Mouse (Mus musculus) fat pad, adult 2 months (tissue): ENCODE results near the gene Morc2a.

Source experiments
- DNase-seq: peaks from one replicate; pipeline ENCODE4 v3.0.0-alpha.2; 2011; ENCODE audit warnings: low read depth, low spot score; ENCODE audit errors: extremely low read depth

Morc2a gene

DNA sequence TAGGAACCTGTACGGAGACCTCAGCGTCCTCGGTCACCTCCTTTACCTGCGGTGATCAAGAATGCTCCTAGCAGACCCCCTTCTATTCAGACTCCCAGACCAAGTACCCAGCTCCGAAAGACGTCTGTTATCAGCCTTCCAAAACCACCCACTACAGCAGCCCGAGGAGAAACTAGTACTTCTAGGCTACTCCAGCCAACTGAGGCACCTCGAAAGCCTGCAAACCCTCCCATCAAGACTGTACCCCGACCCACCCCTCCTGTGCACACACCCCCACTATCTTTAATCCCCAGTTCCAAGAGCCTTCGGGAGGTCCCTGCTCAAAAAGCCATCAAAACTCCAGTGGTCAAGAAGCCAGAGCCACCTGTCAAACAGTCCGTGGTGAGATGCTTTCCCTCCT is 34.7 kb downstream of the Morc2a start:
- no peak for DNase-seq

DNA sequence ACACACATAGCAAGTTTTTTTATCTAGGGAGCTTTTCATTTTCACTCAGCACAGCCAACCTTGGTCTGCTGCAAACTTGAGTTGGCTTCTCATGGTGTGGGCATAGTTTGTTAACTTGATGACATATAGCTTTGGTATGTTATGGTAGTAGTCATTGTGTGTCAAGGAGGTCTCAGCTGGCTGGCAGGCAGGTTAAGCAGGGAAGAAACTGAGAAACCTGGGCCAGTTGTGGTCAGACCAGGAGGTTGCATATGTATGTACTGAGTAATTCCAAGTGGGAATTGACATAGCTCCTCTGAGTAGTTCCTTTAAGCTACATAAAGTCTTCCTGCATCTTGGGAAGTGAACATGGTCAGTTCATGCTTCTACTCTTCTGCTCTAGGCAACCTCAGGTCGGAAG is 35.2 kb downstream of the Morc2a start:
- no peak for DNase-seq

DNA sequence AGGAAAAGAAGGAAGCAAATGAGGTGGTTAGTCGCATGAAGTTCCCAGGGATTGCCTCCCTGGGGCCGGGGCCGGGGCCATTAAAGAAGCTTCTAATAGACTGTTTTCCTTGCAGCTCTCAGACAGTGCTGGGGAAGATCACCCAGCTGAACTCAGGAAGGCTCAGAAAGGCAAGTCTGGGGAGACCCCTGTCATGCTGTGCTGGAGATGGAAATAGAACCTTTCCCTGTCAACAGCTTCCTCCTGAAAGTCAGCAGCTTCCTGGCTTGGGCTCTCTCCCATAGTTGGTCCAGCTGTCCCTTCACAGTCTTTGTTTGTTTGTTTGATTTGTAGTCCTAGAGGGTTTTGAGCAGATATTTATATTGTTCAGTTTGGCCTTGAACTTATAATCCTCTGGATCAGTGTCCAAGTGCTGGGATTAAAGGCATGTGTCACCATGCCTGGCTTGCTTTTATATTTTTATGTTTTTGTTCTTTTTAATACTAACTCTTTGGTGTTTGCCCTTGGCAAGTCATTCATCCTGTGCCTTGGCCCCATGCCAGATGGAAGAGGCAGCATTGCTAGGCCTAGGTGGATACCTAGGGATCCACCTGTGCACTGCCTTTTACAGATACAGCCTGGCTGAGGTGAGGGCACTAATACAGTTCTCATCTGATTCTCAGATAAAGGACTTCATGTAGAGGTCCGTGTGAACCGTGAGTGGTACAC is 35.9 kb downstream of the Morc2a start:
- DNase-seq: no peak

DNA sequence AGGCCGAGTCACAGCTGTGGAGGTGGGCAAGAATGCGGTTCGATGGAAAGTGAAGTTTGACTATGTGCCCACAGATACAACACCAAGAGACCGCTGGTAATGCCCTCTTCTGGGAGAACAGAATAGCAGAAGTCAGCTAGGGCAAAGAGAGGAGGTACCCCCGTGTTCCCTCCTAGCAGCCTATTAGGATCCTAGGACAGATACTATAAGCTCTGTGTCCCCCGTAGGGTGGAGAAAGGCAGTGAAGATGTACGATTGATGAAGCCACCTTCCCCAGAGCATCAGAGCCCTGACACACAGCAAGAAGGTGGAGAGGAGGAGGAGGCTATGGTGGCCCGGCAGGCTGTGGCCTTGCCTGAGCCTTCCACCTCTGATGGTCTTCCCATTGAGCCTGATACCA is 36.4 kb downstream of the Morc2a start:
- no peak for DNase-seq

DNA sequence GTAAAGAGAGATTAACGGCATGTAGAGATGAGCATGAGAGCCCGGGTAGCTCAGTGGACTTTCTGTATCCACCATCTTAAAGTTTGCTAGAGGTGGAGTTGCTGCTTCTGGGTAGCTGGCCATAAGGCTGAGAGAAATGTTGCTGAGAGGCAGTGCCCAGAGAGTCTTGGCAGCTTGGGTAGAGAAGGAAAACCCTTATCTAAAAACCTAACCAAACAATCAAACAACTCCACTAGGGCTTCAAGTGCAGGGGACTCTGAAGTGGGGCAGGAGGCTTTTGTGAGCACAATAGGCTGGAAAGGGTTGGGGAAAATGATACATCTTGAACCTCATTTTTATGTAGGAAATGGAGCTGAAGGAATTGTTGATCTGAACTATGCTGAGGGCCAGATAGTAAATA is 37.3 kb downstream of the Morc2a start:
- no peak for DNase-seq

DNA sequence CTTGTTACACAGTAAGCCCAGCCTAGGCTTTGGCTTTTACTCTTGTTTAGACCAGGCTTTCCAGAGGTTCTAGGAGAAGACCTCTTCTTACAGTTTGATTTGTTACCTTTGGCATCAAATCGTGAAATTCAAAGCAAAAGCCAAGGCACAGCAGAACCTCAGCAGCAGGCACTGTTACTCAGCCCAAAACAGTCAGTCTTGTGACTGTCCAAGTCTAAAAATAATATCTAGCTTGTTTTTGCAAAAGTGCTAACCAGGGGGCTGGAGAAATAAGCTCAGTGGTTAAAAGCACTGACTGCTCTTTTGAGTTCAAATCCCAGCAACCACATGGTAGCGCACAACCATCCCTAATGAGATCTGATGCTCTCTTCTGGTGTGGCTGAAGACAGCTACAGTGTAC is 37.9 kb downstream of the Morc2a start:
- no peak for DNase-seq

DNA sequence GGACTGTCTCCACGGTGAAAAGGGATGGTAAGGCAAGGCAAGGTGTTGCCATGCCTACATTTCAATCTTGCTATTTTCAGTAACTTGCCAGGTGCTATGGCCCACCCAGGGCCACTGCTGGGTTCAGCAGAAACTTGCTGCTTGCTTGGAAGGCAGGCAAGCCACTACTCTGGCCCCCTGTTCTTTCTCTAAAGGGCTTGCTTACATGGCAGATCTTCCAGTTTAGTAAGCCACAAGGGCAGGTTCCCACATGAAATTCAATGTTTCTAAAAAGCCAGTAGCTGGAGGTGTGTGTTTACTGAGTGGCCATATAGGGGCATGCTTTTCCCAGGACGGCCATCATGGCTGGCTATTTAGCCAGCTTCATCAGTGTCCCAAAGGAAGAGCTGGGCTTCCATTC is 42.8 kb downstream of the Morc2a start:
- DNase-seq: no peak

DNA sequence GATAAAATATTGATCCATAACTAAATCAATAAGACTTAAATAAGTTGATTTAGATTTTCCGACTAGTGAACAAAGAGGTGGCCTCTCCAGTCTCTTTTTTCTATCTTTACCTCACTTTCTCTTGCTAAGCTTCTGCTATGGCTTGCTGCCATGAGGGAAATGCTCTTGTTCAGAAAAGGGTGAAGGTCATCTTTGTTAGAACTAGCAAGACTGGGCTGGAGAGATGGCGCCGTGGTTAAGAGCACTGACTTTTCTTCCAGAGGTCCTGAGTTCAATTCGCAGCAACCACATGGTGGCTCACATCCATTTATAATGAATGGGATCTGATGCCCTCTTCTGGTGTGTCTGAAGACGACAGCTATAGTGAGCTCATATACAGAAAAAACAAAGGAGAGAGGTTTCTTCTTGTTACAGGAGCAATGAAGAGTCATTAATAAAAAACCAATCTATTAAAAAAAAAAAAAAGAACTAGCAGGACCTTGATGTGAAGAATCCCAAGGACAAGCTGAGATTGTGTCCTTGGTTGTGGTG is 47.2 kb downstream of the Morc2a start:
- no peak for DNase-seq

DNA sequence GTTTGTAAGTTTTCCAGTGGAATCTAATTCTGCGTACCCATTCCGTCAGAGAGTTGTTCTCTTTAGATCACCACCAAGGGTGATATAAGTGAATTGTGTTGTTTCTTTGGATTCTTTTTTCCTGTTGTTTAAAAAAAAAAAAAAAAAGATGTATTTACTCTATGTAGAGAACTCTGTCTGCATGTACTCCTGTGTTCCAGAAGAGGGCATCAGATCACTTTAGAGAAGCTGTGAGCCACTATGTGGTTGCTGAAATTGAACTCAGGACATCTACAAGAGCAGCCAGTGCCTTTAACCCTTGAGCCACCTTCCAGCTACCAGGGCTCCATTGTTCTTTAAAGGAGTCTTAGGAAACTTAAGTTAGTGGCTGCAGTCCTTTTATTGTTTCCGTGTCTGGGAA is 48.5 kb downstream of the Morc2a start:
- no peak for DNase-seq

DNA sequence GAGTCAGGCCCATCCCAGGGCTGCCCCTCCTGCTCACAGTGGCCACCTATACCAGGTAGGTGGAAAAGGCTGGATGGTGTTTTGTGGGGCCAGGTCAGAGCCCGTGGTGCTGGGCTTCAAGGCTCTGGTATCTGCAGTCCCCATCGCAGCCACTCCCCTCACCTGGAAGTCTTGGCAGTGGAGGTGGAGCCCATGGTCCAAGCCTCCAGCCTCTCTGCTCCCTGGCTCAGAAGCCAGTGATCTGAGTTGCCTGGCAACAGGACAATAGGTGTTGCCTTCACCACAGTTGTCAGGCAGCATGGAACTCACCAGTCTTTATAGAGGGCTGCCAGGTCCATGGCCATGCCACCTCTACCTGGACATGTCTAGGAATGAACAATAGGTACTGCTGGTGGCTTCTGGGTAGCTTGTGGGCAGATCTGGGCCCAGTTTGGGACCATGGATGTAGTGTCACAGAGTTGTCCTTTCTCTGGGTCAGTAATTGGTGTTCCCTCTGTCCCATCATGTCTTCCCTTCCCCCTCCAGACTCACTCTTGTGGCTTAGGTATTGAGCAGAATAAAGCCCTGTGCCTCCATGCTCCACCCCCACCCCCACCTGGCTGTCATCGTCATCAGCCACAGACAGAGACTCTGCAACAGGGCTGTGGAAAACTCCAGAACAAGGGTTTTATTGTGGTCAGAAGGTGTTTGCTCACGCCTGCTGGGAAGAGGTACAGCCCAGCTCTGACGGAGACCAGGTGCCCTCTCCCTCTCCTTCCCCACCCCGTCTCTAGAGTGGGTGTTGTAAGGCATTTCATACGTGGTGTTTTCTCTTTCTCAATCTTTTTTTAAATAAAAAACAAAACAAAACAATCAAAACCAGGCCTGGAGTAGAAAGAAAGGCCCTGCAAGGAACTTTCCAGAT is 54.4 kb downstream of the Morc2a start:
- no peak for DNase-seq

DNA sequence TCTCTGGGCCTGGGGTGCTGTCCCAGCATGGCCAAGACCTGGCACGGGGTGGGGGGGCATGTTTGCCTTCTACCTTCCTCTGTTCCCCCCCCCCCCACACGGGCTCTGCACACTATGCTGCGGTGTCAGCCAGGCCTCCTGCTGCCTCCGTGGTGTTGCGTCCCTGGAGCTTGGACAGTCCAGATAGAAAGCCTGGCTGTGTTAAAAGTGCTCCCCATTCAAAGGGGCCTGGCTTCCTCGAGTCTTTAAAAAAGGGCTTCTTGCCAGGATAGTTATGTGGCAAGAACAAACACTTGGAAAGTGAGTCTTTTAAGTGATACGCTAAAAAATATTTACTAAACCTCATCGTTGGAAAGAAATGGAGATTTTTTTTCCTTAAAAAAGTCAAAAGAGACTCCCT is 55.4 kb downstream of the Morc2a start:
- DNase-seq: no peak

DNA sequence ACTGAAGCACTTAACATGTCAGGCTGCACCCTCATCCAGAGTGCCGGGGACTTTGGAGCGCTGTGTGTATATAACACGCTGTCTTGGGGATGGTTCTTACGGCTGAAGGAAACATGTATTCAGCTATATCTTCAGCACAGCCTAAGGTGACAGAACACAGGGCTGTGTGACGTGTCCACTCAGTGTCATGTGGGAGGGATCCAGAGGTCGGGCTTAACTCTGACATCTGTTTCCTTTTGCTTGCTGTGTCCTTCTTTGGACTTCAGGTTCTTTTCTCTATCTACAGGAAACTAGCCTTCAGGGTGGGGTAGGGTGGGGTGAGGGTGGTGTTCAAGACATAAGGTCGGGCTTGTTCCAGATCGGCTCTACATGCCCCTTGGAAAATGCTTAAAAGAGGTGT is 58.1 kb downstream of the Morc2a start:
- no peak for DNase-seq

DNA sequence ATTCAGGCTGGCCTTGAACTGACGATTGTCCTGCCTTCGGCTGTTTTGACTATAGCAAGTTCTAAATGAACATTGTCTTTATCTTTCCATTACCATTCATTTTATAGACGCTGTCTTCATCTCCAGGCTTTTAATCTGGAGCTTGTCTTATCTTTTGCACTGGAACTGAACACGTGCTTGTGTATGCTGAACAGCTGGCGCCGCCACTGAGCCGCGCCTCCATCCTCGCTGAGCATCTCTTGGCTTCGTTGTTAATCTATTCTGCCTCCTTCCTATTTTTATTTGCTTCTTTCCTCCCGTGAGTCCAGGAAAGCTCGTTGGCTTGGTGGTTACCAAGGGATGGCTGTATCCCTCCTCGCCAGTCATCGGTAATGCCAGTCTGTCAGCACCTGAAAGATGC is 61.2 kb downstream of the Morc2a start:
- DNase-seq: no peak

DNA sequence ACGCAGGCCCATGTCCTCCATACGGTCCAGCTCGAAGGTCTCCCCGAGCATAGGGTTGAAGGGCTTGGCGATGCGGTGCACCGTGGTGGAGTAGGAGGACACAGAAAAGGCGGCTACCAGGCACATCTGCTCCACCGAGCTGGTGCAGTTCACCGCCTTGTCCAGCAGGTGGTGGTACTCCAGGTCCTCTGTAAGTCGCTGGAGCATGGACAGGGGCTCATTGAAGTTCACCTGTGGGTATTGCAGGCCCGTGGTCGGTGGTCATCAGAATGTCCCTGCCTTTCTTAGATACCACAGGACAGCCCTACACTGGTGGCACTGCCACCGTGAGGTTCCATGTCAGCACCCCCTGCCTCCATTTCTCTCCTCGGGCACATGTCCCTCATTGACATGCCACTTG is 65.5 kb downstream of the Morc2a start:
- no peak for DNase-seq

DNA sequence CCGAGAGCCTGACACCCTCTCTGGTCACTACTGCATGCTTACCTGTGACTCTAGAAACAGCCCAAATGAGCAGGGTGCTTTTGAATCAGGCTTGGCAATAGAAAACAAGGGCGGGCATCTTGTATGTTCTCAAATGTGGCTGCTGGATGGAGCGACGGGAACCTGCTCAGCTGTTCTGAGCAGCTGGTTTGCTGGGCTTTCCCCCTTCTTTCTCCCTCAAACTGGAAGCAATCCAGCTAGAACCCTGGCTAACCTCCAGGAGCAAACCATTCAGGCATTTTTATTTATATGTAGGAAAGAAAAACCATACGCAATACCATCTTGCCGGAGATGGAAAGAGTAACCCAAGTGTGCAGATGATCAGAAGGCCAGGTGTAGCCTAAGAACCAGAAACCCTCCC is 67.7 kb downstream of the Morc2a start:
- no peak for DNase-seq

DNA sequence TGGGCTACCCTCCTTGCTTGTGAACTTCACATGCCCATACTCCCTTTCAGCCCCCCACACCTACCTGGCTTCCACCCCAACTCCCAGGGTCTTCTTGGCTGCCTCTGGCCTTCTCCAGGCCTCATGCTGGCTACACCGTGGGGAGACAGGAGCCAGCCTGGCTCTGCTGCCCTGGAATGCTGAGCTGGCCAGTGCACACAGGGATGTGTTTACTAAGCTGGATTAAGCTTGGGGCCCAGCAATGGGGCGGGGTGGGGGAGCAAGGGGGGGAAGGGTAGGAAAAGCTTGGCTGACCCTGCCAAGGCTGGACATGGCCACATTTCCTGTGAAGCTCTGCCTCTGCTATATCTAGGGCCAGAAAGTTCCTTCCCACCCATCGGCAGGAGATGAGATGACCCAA is 73.0 kb downstream of the Morc2a start:
- no peak for DNase-seq

DNA sequence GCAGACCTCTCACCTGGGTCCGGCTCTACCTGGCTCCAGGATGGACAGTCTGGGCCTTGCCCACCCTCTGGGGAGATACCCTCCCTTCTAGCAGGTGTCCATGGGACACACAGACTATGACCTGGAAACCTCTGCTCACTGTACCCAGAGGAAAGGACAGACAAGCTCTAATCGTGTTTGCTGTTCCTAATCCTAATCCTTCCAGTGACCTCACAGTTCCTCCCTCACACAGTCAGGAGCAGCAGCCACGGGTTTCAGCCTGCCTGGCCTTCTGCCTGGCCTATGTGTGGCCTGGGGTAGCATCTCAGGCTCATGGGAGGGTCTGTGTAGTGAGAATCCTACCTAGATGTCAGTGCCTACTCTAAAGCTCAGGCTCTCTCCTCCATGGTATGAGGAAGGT is 73.9 kb downstream of the Morc2a start:
- no peak for DNase-seq

DNA sequence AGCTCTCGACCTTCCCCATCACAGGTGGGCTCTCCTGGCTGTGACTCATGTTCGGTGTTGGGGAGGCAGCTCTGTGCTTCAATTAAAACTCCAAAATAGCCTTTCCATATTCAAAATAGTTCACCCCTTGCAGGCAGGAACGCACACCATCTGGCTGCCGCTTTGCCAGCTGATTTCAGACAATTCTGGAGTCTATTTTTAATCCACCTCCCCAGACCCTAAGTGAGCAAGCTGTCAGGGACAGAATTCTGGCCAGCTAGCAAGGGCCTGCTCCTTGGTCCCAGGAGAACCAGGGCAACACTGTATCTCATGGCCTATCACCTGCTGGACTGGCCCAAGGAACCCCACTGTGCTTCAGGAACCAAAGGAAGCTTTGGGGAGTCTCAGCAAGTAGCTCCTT is 74.9 kb downstream of the Morc2a start:
- DNase-seq: no peak

DNA sequence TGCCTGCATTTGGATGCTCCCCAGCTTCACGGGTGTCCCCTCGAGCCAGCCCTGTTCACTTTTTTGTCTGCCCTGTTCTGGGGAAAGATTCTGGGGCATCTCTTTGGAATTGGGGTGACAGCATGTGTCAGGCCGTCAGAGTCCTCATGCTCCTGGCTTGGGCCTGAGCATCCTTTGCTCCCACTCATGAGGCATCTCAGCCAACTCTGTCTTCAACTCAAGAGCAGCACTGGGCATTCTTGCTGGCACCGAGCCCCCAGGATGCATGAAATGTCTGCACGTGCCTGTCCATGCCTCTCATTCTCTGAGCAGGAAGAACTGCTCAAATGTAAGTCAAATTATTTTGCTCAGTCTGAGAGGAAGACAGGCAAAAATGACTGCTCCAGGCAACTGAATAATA is 75.7 kb downstream of the Morc2a start:
- DNase-seq: no peak

DNA sequence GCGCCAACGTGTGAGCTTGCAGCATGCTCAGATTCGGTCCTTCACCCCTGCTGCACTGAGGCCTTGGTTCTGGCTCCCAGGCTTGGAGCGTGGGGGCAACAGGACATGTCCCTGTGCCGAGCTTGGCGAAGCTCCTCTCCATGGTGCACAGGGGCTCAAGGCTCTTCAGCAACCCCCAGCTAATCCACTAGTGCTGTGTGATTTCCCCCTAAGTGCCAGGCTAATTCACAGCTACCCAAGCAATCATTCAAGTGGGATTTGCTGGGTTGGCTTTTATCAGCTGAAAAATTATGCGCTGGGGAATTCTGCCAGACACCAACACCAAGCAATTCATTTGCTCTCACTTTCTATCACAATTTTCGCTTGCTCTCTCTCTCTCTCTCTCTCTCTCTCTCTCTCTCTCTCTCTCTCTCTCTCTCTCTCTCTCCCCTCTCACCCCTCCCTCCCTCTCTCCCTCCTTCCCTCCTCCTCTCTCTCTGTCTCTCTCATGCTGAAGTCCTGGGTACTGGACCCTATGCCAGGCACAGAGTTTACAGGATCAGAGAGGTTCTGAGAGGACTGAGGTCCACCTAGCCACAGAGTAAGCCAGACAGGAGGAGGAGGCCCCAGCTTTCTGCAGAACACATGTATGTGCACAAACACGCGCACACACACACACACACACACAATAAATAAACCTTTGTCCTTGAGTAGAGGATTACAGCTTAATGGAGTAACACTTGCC is 76.5 kb downstream of the Morc2a start:
- no peak for DNase-seq

DNA sequence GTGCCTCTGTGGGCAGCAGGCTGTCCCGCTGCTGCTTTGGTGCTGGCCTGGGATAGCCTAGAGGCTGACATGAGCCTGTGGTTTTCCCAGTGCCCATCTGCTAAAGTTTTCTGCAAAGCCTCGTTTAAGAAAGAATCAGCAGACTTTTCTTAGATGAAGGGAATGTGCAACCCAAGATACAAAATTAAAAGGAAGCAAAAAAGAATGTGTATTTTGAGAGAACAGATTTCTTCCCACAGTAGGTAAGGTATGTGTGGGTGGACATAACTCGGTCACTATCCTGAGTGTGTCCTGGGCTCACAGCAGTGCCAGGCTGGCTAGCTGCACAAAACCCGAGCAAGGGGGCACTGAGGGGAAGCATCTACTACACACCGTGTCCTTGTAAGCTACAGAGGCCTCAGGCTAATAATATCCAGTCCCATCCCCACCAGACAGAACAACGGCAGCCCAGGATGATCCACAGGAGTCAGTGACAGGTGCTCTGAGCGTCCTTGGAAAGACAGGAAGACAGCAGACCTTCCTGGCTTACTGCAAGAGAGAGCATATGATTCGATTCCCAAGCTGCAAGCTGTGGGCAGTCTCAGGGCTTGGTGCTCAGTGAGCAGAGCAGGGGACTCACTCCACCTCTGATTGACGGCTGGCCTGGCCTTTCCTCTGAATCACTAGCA is 78.6 kb downstream of the Morc2a start:
- DNase-seq: no peak
